Mouse (Mus musculus) cerebellum, postnatal 25 days (tissue): Measurements from ENCODE around the gene Stac.

Experiments
- DNase-seq, 2 experiments: peaks; one replicate each; pipeline ENCODE4 v3.0.0; 2021; ENCODE audit warnings: mixed read lengths in 2 of 2

The Stac gene

DNA sequence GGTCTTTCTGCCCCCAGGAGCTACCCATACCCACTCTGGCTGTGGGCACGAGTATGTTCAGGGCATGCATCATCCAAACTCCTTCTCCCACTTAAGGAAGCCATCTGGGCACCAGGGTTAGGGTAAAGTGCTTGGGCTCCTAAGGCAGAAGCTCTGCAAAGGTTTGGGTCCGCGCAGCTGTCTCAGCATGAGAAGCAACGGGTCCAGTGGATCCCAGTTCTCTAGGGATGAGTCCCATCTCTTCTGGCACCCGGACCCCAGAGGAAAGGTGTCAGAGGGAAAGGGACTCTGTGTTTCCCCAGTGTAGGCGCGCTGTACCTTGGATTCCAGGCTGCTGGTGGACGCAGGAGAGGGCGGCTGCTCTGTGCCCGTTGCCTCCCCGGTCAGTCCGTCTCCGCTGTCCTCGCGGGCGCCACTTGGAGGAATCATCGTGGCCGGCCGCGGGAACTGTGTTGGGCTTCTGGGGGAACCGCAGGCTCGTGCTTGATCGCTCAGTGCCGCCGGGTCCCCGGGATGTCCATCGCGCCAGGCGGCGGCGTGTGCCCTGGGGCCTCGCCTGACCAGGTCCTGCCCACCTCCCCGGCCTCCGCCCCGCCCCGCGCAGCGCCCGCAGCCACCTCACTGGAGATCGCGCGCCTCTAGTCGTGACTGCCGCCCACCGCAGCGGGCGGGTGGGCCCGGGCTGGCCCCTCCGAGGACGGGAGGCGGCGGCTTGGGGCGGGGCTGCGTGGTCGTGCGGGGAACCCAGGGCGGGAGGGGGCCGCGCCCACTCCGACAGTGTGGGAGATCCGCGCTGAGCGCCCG lies at the start of gene Stac:
Gene Stac, minus strand, starts transcription at position 669 of the 804 bp plus-strand sequence.
- DNase-seq: peak; percentile 23 to 40

DNA sequence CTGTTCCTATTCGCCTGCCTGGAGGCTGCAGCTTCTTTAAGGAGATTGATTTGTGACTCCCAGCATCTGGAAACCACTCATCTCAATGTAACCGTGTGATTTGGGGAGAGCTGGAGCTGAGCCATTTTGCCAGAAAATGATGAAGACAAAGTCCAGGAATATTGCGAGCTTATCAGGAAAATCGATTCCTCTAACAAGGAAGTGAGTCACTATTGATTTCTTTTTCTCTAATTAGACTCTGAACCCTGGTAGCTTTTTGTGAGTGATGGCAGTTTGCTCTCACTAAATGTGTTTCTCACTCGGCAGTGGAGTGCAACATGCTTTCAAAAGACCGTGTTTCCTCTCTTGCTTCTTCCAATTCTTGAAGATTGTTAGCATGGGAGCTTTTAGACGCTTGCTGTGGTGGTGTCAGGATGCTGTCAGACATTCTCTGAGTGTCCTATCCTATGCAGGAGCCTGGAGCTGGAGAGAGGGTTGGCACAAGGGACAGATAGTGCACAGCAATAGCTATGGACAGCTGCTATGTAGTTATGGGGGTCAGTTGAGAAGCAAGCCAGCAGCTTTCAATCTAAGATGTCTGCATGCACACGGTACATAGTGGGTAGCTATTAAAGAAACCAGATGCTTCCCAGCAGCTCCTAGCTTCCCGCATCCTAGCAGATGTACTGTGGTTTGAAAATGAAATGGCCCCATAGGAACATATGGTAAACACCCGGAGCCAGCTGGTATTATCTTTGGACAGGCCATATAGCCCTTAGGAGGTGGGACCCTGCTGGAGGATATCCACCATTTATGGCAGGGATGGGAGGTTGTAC lies 49.5 kb upstream of the Stac start:
- DNase-seq: no peak

DNA sequence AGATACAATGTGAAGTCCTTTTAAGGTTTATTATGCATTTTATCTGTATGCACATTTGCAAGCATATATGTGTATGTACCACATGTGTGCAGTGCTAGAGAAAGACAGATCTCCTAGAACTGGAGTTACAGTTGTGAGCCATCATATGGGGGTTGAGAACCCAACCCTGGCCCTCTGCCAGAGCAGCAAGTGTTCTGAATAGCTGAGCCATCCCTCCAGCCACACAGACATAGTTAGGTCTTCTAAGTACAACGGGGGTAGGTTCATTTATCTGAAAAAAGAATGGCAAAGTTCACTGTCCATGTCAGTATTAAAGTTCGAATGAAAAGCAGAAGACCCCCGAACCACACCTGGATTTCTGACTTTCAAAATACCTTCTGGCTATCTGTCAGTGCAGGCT lies 48.9 kb upstream of the Stac start:
- peak in 1 of 2 experiments; percentile 10 for DNase-seq

DNA sequence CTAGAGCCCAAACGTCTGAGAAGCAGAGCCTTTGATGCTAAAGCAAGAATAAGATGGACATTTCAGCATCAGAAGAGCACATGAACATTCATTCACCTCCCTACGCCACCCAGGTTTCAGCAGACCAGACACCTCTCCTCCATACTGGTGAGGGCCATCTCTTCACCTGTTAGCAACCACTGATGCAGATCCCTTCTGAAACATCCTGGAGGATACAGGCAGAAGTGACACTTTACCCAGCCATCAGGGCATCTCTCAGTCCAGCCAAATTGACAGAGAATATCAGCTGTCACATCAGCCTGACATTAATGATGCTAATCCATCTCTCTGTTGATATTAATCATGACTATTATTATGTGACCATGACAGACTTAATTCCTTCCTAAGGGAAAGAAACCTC lies 47.6 kb upstream of the Stac start:
- no peak for DNase-seq

- no peak for DNase-seq
Observed at GRCm38 (mm10) chr9:111735931-111736330, 45.8 kb upstream of the Stac start.

DNA sequence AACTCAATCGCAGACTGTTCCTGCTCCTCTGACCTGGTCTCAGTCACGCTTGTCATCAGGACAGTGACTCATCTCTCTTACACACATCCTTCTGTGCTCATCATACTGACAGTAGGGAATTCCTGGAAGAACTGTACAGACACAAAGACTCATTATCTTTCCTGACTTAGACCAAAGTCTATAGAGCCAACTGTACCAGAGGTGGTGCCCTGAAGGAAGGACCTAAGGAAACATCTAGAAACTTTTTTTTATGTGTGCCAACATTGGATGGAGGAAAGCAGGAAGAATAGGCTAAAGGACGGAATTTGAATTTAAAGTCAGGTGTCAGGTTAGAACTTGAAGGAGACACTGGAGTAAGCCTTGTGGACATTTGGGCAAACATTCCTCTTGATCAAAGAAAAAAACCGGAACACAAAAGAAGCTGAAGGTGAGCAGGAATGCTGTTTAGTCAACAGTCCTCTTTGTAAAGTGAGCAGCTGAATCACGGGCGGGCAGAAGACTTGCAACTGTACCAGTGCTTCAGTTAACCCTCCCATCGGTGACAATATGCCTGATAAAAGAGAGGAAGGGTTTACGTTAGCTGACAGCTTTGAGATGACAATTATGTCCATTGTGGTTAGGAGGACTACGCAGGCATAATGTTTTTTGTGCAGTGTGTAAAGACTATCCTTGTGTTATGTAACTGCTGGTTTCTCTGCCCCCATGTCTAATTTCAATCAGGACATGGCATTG lies 42.0 kb upstream of the Stac start:
- no peak for DNase-seq

DNA sequence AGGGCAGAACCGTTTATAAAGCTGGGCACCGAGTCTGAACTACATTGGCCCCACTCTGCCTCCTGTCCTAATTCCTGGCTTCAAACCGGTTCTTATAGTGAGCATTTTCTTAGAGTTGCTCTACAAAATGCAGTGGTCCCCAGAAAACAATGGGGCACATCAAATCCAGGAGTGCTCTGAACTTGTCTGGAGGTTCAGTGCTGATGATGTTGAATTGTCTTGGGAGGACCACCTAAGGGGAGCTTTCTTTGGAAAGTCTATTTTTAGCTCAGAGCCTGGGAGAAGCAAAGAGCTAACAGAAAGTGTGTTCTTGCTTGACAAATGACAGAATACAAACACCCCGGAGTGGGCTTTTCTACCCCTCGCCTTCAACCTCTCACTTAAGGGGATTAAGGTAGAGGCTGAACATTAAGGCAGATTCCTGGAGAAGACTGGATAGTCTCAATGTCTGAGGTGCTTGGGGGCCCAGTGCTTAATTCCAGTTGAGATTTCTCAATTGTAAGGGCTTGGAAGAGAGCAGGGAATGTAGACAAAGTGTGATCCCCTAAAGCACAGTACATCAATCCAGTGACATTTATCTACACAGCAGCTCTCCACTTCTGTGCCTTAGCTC lies 34.9 kb upstream of the Stac start:
- no peak for DNase-seq

DNA sequence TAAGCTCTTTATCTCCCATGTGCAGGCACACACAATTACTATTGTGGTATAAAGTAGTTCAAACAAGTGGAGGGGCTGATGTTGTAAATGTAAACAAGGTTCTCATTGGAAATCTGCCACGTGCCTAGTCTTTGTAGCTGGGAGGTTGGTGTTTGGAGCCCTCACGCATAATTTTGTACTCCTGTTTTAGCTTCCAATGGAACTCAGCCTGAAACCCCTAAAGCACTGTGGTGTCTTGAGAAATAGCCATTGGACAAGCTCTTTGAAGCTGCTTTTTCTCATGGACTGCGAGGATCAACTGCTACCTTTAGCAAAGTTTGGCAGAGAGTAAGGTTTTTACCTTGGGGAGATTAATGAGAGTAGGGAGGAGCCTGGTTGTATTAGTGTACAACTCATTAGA lies 24.3 kb upstream of the Stac start:
- no peak for DNase-seq

GRCm38 (mm10) chr9:111700101-111700500 lies 10.0 kb upstream of the Stac start:
- DNase-seq: no peak

DNA sequence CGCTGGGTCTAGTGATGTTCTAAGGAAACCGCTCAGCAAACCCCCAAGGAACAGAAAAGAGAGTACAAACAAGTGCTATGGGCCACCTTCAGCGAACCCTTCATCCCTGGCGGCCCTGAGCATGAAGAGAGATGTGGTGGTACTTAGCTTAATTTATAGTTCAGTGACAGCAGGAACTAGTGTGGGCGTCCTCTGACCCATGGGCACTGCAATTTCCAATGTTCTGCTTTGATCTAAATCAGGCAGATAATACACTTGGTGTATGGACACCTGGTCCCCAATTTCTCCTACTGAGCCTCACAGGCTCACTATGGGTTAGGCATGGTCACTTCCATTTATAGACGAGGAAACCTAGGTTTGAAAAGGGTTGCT lies 322 bp upstream of the Stac start:
- no peak for DNase-seq

DNA sequence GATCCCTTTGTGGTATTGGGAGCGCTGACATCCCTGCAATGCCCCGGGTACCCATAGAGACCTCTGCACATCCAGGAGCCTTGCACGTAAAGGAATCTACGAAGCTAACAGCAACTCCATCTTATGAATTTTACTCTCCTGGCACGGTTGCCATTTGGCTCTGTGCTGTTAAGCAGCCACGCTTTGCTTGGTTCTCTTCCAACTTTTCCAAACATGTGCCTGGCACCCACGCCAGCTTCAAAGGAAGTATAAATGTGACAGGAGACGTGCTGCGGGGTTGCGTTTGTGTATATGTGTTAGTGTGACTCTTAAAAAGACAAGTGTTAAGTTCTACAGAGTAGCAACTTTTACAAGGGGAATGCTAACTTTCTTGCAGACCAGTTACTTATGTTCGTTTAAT lies 1.0 kb downstream of the Stac start:
- no peak for DNase-seq

DNA sequence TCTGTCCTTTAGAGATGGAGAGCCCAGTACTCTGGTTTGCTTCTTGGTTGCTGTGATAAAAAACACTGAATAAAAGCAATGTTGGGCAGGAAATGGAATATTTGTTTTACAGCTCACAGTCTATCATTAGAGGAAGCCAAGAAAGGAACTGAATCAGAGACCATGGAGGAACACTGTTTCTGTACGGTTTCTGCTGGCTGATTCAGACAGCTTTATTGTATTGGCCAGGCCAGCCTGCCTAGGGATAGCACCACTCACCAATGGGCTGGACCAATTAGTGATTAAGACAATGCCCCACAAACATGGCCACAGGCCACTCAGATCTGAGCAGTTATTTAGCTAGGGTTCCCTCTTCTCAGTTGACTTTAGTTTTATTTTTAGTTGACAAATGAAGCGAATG lies 6.0 kb downstream of the Stac start:
- DNase-seq: no peak

- DNase-seq: no peak
Observed at GRCm38 (mm10) chr9:111679516-111679915, 10.6 kb downstream of the Stac start.

DNA sequence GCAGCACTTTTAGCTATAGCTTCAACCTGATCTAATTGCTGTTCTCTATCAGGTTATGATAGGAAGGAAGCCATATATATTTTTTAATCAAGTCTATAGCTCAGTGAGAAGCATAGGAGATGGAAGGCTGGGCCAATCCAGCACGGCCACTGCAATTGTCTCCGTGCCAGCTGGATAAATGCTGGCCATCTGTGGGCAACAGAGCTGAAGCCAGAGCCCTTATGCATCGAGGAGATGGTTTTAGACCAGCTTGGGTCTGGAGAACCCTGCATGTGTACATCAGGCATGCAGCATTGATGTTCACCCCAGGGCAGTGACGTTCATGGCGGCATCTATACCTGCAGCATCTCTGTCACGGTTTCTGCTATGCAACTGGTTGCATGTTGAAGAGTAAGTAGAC lies 20.3 kb downstream of the Stac start:
- DNase-seq: peak; percentile 26 to 55

DNA sequence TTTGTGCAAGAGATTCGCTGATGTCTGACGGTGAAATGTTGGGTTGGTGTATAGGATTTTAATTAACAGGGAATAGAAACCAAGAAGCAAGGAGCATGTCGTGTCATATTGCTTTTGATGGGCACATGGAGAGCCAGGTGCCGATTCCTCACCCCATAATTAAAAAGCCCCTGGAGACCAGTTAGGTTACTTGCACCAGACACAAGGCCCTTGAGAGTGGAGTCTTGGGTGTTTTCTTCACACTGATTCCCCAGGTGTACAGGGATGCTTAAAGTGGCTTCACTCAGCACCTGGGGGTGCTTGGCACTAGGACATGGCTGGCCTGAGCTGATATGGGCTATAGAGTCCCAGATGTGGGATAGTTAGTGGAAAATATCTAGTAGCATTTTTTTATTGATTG lies 35.1 kb downstream of the Stac start:
- DNase-seq: no peak

DNA sequence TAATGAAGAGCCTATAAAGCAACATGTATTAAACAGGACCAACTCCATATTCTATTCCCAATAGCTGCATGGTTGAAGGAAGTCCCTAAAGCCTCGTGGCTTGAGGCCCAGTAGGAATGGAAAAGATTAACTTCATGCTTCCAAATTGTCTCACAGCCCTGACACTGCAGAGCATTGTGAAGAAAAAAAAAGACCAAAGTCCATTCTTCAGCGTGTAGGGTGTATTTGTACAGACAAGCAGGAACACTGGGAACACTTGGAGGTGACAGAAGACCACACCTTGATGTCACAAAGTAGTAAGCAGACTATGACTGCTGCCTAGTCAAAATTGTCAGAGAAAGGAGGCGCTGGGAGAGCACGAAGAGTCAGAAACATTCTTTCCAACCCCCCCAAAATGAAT lies 45.9 kb downstream of the Stac start:
- no peak for DNase-seq

DNA sequence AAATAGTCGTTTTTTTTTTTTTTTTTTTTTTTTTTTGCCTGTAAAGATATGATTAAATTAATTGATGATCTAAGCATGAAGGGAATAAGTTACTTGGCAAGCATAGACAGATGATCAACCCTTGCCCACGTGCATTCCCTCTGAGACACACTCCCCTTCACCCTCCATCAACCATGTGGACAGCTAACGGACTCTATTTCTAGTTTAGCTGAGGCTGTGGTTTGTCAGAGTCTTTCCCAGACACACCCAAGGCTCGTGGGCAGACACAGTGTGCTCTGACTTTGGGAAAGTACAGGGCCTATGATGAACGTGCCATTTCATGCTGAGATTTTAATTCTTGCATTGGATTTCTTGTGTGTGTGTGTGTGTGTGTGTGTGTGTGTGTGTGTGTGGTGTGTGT lies 46.8 kb downstream of the Stac start:
- no peak for DNase-seq

DNA sequence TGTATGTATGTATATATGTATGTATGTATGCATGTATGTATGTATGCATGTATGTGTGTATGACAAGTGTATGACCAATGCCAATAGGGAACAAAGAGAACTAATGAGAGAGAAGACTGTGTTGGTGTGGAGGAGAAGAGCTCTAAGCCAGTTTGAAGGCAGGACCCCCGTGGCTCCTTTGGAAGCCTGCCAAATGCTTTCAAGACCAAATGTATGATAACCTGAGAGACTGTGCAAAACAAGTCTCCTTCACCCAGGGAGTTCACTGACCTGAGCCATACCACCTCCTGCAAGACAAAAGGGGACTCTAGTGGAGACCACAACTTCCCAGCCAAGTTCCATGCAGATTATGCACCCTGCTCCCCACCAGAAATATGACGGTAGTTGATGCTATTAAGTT lies 52.5 kb downstream of the Stac start:
- DNase-seq: peak; percentile 10 to 43

- DNase-seq: no peak
Observed at GRCm38 (mm10) chr9:111632833-111633232, 57.3 kb downstream of the Stac start.

GRCm38 (mm10) chr9:111621191-111621590 lies 69.0 kb downstream of the Stac start:
- no peak for DNase-seq

GRCm38 (mm10) chr9:111611341-111611740 lies 78.8 kb downstream of the Stac start:
- DNase-seq: no peak

GRCm38 (mm10) chr9:111608762-111609161 lies 81.4 kb downstream of the Stac start:
- DNase-seq: no peak

- DNase-seq: peak; percentile 36 to 65
Observed at GRCm38 (mm10) chr9:111606603-111607002, 83.5 kb downstream of the Stac start.
